Mouse (Mus musculus) testis, adult 2 months (tissue): Measurements from ENCODE around the gene Mcrip1.

ENCODE experiments used
- CTCF ChIP-seq: fragments of 200-500 bp; IDR thresholded peaks from 2 replicates; pipeline ENCODE4 v1.5.1; 2012; ENCODE audit warnings: low read depth, mild to moderate bottlenecking, inconsistent platforms, low read length, moderate library complexity; ENCODE audit not compliant: control insufficient read depth, insufficient read depth, insufficient replicate concordance
- POLR2A ChIP-seq: fragments of 200-500 bp; IDR thresholded peaks from 2 replicates; pipeline ENCODE4 v1.6.1; 2012; ENCODE audit warnings: low read depth, mild to moderate bottlenecking, inconsistent platforms, low read length, moderate library complexity; ENCODE audit not compliant: control insufficient read depth

GRCm38 (mm10) chr11:120510375-120511030 lies 39.0 kb downstream of the Mcrip1 start:
- TF ChIP-seq POLR2A (no peak), CTCF (no peak)
